Mouse (Mus musculus) frontal cortex, adult 2 months (tissue): ENCODE data around the gene Prkce. TPM values are rescaled to one million over a fixed set of nuclear protein-coding genes. Genes with fewer than 3 reads are reported as not detected.
A peak's percentile ranks its signal among the peaks of the same experiment; 100 is the strongest.

ENCODE experiments used
- DNase-seq, 2 experiments: peaks; one replicate each; pipeline ENCODE4 v3.0.0; 2022; ENCODE audit warnings: low spot score in 1 of 2; ENCODE audit errors: extremely low spot score in 1 of 2
- polyA plus RNA-seq: library from polyadenylated mRNA; depleted of rRNA; stranded (reverse); fragments of >200 nt; gene quantifications from 2 replicates; pipeline ENCODE4 v1.2.3, GENCODE M21; 2012

Gene Prkce
- polyA plus RNA-seq, 1 experiment: 96.6 TPM

DNA sequence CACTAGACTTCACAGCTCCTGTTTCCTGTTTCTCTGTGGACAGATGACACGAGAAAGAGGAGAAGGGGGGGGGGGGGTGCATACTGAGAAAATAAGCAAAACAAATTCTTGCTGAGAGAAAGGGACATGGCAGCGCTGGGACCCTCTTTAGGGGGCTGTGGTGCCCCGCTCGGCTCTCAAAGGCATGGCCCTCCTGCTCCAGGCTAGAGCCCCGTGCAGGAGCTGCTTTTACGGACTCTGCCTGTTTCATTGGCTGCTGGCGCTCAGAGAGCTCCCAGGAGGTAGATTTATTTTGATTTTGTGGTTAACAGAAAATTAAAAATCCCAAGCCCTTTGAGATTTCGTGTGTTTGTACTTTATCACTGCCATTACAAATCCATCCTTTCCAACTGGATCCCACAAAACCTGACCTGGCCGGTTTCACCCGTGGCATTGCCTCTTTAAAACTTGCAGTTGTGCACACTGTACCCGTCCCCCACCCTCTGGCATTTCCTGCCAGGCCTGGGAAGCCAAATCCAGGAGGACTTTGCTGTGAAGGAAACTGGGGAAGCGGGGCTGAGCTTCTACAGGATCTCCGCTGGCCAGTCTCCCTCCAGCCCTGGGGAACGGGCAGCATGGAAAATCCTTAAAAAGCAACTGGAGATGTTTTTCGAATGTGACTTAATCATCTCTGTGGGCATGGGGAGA, 331.9 kb downstream of the Prkce start:
- no peak for DNase-seq

DNA sequence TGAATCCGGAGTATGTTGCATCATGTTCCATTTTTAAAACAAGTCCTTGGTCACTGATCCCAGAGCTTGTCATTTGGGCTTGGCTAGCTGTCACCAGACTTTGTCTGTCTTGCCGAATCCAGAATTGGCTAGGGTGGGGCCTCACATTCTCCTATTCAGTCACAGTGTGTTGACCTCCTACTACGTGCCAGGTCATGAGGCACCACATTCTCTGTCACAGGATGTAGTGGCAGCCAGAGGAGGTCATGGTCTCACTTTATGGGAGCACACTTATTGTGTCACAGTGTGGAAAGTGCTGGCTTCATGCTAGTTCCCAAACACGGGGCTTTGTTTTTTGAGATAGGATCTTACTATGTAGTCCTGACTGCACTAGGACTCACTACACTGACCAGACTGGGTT, 333.8 kb downstream of the Prkce start:
- DNase-seq: no peak

- no peak for DNase-seq
Observed at GRCm38 (mm10) chr17:86503208-86503897, 335.8 kb downstream of the Prkce start.

DNA sequence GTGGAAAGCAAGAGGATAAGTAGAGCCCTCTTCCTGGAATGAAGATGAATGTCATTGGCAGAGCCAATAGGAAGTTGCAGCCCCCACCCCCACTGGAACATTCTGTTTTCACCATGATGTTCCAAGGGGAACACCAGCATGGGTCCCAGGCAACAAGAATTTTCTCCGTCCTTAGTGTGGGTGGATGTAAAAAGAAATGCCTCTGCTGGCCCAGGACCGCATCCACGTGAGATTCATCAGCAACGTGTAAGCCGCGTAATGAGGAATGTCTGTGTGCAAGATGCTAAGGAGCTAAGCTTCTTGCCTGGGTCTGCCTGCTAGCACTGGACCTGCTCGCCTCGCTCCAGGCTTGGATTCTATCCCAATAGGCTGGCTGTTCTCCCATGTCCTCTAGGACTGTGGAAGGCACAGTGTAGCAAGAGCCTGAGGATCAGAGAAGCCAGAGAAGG, 337.6 kb downstream of the Prkce start, which contains the start of gene Gm10309:
TSS of gene Gm10309 (minus strand) at position 50 of the 449 bp plus-strand sequence.
- DNase-seq: peak in 1 of 2 experiments; percentile 49

- DNase-seq: no peak
Observed at GRCm38 (mm10) chr17:86506881-86507280, 339.3 kb downstream of the Prkce start.

- no peak for DNase-seq
Observed at GRCm38 (mm10) chr17:86507342-86508211, 340.0 kb downstream of the Prkce start.

DNA sequence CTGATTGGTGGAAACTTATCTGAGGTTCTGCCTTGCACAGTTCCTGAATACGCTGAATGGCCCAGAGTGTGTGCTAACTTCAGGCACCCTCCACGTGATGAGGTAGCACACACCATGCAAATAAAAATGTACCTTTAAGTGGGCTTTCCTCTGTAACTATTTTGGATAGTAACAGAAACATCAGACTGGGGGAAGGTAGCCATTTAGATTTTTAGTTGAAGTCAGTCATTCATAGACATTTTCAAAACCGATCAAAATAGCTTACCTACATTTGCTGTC, 340.6 kb downstream of the Prkce start:
- DNase-seq: no peak

DNA sequence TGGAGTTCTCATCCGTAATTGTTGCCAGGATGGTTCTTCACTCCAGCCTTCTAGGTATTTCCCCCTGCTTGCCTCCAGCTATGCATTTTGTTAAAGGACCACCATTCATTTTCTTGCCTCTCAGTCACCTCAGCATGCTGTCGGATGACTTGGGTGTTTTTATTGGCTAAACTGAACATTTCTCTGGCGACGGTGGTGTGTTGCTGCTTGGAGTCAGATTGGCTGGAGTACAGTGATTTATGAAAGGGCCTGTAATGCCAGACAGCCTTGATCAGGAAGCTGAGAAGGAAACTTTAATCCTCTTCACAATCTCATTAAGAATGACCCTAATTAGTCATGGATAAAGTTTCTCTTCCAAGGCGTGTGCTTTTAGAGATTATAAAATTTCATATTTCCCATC, 342.3 kb downstream of the Prkce start:
- DNase-seq: no peak

DNA sequence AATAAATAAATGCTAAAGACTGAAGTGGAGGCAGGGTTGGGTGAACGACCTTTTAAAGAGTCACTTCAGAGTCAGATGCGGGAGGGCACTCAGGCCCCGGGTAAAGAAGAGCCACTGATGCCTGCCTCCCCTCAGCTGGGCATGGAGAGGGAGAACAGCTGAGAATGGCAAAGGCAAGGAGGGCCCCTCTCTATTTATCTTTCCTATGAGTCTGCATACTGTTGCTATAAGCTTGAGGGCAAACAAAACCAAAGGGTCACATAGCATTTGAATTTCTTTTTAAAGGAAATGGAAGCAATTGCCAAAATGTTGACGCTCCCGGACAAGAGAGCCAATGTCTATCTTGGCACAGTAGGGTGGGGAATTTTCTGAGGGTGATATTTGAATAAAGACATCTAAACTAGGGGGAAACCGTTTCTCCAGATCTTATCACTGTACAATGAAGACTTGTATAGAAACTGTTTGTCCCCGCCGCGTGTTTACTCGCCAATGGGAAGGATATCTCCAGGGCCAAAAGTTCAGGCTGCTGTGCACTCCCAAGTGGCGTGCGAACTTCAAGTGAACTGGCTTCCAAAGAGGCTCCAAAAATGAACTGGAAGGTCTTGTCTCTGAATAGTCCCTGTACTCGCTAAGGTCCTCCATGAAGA, 347.5 kb downstream of the Prkce start:
- no peak for DNase-seq

DNA sequence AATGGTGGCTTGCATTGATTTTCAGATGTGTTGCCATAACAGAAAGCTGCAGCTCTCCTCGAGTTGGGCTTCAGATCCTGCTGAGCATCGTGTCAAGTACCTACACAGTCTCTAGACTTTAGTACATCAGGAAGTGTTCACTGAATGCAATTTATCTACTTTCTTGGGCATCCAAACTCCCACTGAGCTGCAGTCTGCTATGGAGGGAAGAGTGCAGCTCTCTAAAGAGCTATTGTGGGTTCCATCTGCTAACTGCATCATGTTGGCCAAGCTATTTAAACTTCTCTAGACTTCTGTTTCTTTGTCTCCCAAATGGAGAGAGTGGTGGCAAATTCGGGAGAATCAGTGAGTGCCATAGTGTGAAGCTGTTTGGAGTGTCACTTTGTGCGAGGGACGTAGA, 349.0 kb downstream of the Prkce start:
- DNase-seq: no peak

DNA sequence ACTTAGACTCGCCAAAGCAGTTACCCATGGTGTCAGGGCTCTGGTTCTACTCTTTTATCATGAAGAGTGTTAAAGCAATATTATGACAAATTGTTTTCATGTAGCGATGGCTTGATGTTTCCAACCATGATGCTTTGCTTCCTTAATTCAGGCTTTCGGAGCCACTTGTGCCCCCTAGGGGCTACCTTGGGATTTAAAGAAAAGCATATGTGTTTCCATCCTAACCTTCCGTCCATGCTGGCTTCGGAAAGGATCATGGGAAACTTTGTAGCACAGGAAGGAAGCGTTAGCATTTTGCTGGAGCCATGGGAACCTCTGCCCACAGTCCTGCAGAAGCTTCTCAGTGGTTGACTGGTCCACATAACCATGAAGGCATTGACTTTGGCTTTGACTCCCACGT, 351.0 kb downstream of the Prkce start:
- no peak for DNase-seq

GRCm38 (mm10) chr17:86521252-86521651, 353.7 kb downstream of the Prkce start:
- no peak for DNase-seq

- DNase-seq: no peak
Observed at GRCm38 (mm10) chr17:86522649-86523048, 355.1 kb downstream of the Prkce start.

DNA sequence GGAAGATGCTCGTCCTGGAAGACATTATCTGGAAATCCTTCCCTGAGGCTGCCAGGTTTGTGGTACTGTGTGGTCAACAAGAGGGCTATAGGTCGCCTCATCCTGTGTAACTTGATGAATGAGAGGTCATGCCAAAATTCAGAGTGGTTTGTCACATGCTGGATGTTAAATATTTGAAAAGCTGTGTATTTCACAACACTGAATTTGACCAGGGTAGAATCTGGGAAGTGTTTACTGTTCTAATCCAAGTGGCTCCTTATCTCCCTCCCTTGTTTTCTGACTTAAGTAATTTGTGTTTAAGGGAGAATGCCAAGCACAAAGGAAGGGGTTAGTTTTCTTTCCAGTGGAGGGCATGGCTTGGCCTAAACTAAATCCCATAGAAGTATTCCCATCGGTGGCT, 355.8 kb downstream of the Prkce start:
- DNase-seq: no peak

DNA sequence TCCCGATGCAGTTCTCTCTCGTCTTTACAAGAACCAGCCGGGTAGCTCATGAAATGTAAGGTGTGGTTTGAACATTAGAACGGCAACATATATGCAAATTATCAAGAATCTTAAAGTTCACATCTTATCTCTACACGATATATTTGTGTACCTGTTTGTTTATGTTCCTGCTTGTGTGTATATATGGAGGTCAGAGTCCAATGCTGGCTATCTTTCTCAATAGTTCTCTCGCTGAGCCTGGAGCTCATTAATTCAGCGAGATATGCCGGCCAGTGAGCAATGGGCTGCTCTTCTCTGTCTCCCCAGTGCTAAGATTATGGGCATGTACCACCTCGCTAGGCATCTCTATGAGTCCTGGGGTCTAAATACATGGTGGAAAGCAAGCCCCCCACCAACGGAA, 356.3 kb downstream of the Prkce start:
- DNase-seq: no peak

DNA sequence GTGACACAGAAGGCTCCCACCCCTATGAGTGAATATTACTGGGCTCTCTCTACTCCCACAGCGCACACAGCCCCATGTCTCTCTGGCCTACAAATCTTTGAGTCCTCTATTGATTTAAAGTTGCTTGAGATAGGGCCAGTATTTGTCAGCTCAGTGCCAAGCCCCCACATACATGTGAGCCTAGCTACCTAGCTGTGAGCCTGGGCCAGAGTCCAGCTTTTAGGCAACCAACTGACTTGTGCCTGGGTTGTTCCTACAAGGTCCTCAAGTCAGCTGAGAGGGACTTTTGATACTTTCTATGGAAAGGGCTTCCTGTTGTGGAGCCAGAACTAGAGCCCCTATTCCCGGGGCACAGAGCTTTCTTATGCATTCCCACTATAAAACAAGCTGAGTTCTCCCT, 357.5 kb downstream of the Prkce start:
- no peak for DNase-seq

DNA sequence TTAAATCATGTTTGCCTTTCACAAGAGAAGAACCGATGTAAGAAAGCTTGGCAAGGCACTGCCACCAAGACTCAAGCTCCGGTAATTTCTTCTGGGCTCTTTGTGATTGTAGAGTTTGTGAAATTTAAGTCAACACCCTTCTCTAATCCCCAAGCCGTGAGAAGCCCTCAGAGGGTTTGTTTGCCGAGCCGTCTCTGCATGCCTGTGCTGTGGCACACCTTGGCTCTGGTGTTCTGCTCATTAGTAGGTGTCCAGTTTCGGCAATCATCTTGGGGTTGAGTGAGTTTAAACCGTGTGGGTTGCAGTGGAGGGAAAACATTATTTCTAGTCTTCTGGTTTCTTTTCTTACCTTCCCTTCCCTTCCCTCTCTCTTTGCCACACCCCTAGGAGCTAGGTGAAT, 358.4 kb downstream of the Prkce start:
- no peak for DNase-seq

GRCm38 (mm10) chr17:86527298-86527697, 359.7 kb downstream of the Prkce start:
- no peak for DNase-seq

DNA sequence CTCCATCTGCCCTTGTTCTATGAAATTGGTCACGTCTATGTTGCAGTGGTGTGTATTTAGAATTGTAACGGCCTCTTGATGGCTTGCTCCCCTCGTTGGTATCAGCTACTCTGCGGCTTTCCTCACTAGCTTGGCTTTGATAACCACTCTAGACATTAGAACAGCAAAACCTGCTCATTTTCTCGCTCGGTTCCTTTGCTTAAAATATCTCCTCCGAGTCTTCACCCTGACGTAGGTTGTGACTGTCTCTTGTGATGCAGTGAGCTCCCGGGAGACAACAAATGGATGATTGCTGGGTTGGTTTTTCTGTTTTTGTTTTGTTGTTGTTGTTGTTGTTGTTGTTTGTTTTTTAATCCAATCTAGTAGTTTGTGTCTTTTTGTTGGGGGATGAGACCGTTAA, 361.4 kb downstream of the Prkce start:
- DNase-seq: peak in 1 of 2 experiments; percentile 25

- no peak for DNase-seq
Observed at GRCm38 (mm10) chr17:86529411-86529810, 361.8 kb downstream of the Prkce start.

DNA sequence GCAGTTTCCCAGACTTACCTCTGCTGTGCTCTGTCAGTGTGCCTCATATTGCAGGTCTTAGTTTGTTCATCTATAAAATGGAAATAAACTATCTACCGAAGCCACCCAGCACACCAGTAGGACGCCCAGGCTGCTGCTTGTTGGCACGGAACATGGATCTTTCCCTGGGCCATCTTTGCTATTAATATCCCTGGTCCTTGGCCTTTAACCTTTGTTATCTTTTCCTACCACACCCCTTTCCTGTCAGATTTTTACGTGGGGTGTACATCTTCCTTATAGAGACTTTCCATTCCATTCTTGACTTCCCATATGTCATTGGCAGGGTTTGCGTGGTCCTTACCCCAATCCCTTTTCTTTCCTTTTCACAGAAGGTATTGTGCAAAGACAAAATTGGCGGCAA, 363.6 kb downstream of the Prkce start:
- no peak for DNase-seq
